Mouse (Mus musculus) liver, embryonic 15.5 days (tissue): Measurements from ENCODE around the gene Akr1b3. TPM values are rescaled to one million over a fixed set of nuclear protein-coding genes. Genes with fewer than 3 reads are reported as not detected.

Source experiments
- ATAC-seq: fragments of 200-750 bp; cut with Nextera tagmentation; 2 replicates; pipeline ENCODE4 v1.8.0; 2017; ENCODE audit warnings: moderate number of reproducible peaks, mild to moderate bottlenecking, moderate library complexity; ENCODE audit not compliant: insufficient read depth
- H3K27ac ChIP-seq: fragments of 300-500 bp; sonication (generic); replicated peaks from 2 replicates; pipeline ENCODE4 v1.5.1; 2015; ENCODE audit warnings: mild to moderate bottlenecking, inconsistent platforms
- H3K27me3 ChIP-seq: fragments of 300-500 bp; sonication (generic); 2 replicates; pipeline ENCODE4 v1.6.1; 2015; ENCODE audit warnings: mild to moderate bottlenecking, inconsistent platforms
- H3K36me3 ChIP-seq: fragments of 300-500 bp; sonication (generic); replicated peaks from 2 replicates; pipeline ENCODE4 v1.6.1; 2015; ENCODE audit warnings: moderate library complexity, mild to moderate bottlenecking, inconsistent platforms
- H3K4me1 ChIP-seq: fragments of 300-500 bp; sonication (generic); replicated peaks from 2 replicates; pipeline ENCODE4 v1.6.1; 2015; ENCODE audit warnings: inconsistent platforms
- H3K4me2 ChIP-seq: fragments of 300-500 bp; sonication (generic); 2 replicates; pipeline ENCODE4 v1.6.1; 2015; ENCODE audit warnings: moderate library complexity, mild to moderate bottlenecking, inconsistent platforms
- H3K4me3 ChIP-seq: fragments of 300-500 bp; sonication (generic); replicated peaks from 2 replicates; pipeline ENCODE4 v1.5.1; 2015; ENCODE audit warnings: mild to moderate bottlenecking, inconsistent platforms
- H3K9ac ChIP-seq: fragments of 300-500 bp; sonication (generic); 2 replicates; pipeline ENCODE4 v1.6.1; 2015; ENCODE audit warnings: moderate library complexity, mild to moderate bottlenecking, inconsistent platforms
- H3K9me3 ChIP-seq: fragments of 300-500 bp; sonication (generic); replicated peaks from 2 replicates; pipeline ENCODE4 v1.6.1; 2016; ENCODE audit warnings: inconsistent platforms
- WGBS: fragments of 180-500 bp; shearing (Covaris S2); methylation state at CpG from one replicate; pipeline ENCODE4 v1.1.7; 2015; ENCODE audit warnings: mixed read lengths; ENCODE audit not compliant: insufficient replicate concordance; 5-methylcytosine and 5-hydroxymethylcytosine counted together
- polyA plus RNA-seq: library from polyadenylated mRNA; unstranded; fragments of >200 nt; fragmentation: Nextera tagmentation; extraction: Ambion mirVana; gene quantifications from 2 replicates; pipeline ENCODE4 v1.2.1, GENCODE M21; 2015

Gene Akr1b3
- polyA plus RNA-seq, 1 experiment from 2014 or later, result 43.5 TPM

- Histone ChIP-seq H3K4me1 (peaks cover 14% of the 10 kb centered on the region), H3K27me3 (no peaks in the 10 kb centered on the region), H3K4me3 (no peak overlapping the region), H3K36me3 (no peaks in the 10 kb centered on the region), H3K4me2 (no peak overlapping the region), H3K9me3 (no peaks in the 10 kb centered on the region), H3K27ac (no peak overlapping the region), H3K9ac (no peak overlapping the region)
- ATAC-seq, result no peak
- WGBS, result 63% methylated on average over 6 of the region's 6 CpGs
Observed at GRCm38 (mm10) chr6:34318636-34319035, 1.4 kb upstream of the Akr1b3 start.

DNA sequence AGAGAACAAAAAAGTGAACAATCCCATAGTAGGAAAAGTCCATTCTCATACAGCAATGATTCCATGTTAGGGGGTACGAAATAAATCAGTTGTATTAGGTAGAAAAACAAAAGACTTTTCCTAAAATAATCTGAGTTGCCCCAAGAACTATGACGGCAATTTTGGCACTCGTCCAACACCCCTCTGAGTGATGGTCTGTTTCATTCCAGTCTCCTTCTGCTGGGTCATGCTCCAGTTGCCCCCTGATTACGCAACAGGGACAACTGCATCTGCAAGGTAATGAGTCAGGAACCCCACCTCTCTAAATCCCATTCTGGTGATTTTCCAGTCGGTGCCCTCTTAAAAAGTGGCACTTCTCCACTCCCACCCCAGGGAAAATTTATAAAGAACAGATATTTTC is 894 bp upstream of the Akr1b3 start:
- ATAC-seq, result no peak
- peak overlapping the region; percentile 68 for H3K4me3 ChIP-seq
- H3K27me3 ChIP-seq, result no peaks in the 10 kb centered on the region
- H3K27ac ChIP-seq, result no peak overlapping the region
- H3K9ac ChIP-seq, result no peak overlapping the region
- peak overlapping the region; percentile 95 for H3K4me2 ChIP-seq
- 40% methylated on average over 5 of the region's 5 CpGs for WGBS
- peaks cover 14% of the 10 kb centered on the region for H3K4me1 ChIP-seq
- no peaks in the 10 kb centered on the region for H3K36me3 ChIP-seq
- H3K9me3 ChIP-seq, result no peaks in the 10 kb centered on the region

DNA sequence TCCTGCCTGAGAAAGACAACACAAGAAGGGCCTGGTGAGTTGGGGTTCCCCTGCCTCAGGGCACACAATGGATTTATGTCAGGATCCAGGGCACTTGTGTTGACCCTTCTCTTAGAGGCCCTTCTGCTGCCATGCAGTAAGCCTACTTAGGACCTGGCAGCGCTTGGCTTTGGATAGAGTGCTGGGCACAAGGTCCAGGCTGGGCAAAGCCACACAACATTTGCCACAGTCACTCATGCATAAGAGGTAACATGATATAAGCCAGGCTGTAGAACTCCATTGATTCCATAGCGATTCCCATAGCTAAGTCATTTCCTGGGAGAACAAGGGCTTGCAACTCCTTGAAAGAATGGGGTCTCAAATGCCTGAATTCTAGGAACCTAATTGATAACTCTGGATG is 3.4 kb downstream of the Akr1b3 start:
- Histone ChIP-seq H3K36me3 (0 out of 2 replicates have a peak, but pooled peaks cover 7% of the 10 kb centered on the region), H3K27me3 (no peaks in the 10 kb centered on the region), H3K9ac (no peak overlapping the region), H3K27ac (no peak overlapping the region), H3K4me3 (no peak overlapping the region), H3K4me1 (peaks cover 14% of the 10 kb centered on the region), H3K4me2 (no peak overlapping the region), H3K9me3 (no peaks in the 10 kb centered on the region)
- ATAC-seq, result no peak
- 80% methylated on average over 2 of the region's 2 CpGs for WGBS

DNA sequence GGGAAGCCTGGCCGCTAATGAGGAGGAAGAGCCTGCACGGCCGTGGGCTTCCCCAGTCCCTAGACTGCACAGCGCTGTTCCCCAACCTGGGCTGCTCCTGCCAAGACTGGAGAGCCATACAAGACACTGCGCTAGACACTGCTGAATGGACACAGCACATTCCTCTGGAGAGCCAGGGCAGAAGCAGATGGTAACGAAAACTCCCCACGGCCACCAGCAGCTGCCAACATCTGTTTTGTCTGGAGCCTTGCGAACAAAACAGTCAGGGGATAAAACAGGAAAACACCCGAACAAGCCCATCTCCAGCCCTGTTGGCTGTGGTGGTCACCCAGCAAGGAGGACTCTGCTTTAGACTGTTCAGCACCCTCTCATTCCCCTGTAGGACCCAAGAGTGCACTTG is 3.9 kb downstream of the Akr1b3 start:
- WGBS, result 83% methylated on average over 9 of the region's 9 CpGs

GRCm38 (mm10) chr6:34310023-34310595 is 7.2 kb downstream of the Akr1b3 start:
- no peak for ATAC-seq
- WGBS, result 77% methylated on average over 11 of the region's 11 CpGs
- no peaks in the 10 kb centered on the region for H3K27me3 ChIP-seq

More for the DNA sequence above, 3.9 kb downstream of the Akr1b3 start:
- H3K4me2 ChIP-seq, result no peak overlapping the region
- H3K27me3 ChIP-seq, result no peaks in the 10 kb centered on the region
- no peak overlapping the region for H3K27ac ChIP-seq
- H3K9me3 ChIP-seq, result no peaks in the 10 kb centered on the region
- H3K4me3 ChIP-seq, result no peak overlapping the region
- ATAC-seq, result no peak
- H3K9ac ChIP-seq, result no peak overlapping the region
- peaks cover 14% of the 10 kb centered on the region for H3K4me1 ChIP-seq
- 0 out of 2 replicates have a peak, but pooled peaks cover 7% of the 10 kb centered on the region for H3K36me3 ChIP-seq

DNA sequence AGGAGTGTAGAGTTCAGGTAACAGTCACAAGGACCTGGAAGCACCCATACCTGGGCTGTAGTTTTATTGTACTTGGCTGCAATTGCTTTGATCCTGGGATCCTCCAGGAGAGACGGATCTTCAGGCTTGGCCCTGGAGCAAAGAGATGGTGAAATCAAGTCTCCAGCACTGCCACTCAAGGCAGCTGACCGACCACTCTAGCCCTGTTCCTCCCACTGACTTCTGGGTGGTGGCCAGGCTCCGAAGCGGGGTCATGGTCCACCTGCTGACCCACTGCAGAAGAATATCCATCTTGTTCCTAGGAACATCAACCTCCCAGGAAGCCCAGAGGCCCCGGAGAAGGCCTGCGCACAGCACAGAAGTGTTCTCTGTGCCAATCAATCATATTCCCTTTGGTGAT is 7.8 kb downstream of the Akr1b3 start:
- no peaks in the 10 kb centered on the region for H3K9me3 ChIP-seq

More at GRCm38 (mm10) chr6:34310023-34310595, 7.2 kb downstream of the Akr1b3 start:
- Histone ChIP-seq H3K36me3 (0 out of 2 replicates have a peak, but pooled peaks cover 7% of the 10 kb centered on the region), H3K4me3 (no peak overlapping the region), H3K4me2 (no peak overlapping the region), H3K4me1 (no peaks in the 10 kb centered on the region), H3K9me3 (no peaks in the 10 kb centered on the region), H3K9ac (no peak overlapping the region), H3K27ac (no peak overlapping the region)

DNA sequence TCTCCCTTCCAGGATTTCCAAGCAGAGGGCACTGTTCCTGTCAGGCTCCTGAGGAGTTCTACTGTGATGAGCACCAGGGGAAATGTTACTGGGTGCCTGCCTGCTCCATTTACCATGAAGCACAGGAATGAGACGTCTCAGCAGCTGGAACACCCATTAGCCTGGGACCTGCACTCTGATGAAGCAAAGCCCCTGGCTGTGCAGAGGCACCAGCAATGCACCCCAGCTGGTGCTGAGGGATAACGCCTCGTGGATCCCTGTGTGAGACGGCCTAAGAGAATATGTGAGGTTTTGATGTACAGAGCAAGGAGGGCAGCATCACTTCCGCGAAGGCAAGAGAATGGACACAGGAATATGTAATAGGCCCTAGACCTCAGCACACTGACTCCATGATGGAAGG is 10.5 kb downstream of the Akr1b3 start:
- Histone ChIP-seq H3K27me3 (no peaks in the 10 kb centered on the region), H3K4me2 (no peak overlapping the region), H3K4me1 (0 out of 2 replicates have a peak, but pooled peaks cover 5% of the 10 kb centered on the region), H3K4me3 (no peak overlapping the region), H3K36me3 (0 out of 2 replicates have a peak, but pooled peaks cover 7% of the 10 kb centered on the region), H3K27ac (no peak overlapping the region), H3K9me3 (no peaks in the 10 kb centered on the region), H3K9ac (no peak overlapping the region)
- no peak for ATAC-seq
- 72% methylated on average over 6 of the region's 6 CpGs for WGBS

More for the DNA sequence above, 7.8 kb downstream of the Akr1b3 start:
- no peak overlapping the region for H3K9ac ChIP-seq
- no peaks in the 10 kb centered on the region for H3K27me3 ChIP-seq
- H3K4me2 ChIP-seq, result no peak overlapping the region
- 83% methylated on average over 6 of the region's 6 CpGs for WGBS
- 0 out of 2 replicates have a peak, but pooled peaks cover 7% of the 10 kb centered on the region for H3K36me3 ChIP-seq
- H3K4me3 ChIP-seq, result no peak overlapping the region
- ATAC-seq, result no peak
- no peak overlapping the region for H3K27ac ChIP-seq
- 0 out of 2 replicates have a peak, but pooled peaks cover 5% of the 10 kb centered on the region for H3K4me1 ChIP-seq

DNA sequence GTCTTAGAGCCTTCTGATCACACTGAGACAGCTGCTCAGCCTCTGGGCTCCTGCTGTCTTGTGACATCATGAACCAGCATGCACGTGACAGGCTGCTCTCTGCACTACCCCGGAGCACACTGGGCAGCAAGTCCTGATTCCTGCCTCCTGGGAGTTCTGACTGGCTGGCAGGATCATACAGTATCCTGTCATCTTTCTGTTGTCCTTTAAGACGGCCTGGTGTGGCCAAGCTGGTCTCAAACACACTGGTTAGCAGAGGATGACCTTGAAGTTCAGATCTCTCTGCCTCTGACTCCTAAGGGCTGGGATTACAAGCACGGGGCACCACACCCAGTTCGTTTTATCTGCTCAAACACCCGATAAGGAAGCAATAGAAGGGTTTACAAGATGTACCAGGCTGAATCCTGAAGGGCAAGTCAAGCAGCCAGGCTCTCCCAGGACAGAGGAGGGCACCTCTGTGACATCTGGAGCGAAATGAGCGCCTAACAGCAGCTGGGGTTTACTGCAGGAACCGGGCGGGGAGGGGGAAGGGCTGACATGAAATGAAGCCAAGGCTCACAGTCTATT is 12.5 kb downstream of the Akr1b3 start:
- no peak for ATAC-seq
- Histone ChIP-seq H3K4me3 (no peak overlapping the region), H3K27me3 (no peaks in the 10 kb centered on the region), H3K9ac (no peak overlapping the region), H3K4me1 (0 out of 2 replicates have a peak, but pooled peaks cover 5% of the 10 kb centered on the region), H3K27ac (no peak overlapping the region), H3K9me3 (no peaks in the 10 kb centered on the region), H3K36me3 (0 out of 2 replicates have a peak, but pooled peaks cover 7% of the 10 kb centered on the region), H3K4me2 (no peak overlapping the region)
- 48% methylated on average over 10 of the region's 10 CpGs for WGBS

GRCm38 (mm10) chr6:34297055-34297454 is 20.2 kb downstream of the Akr1b3 start:
- WGBS, result 73% methylated on average over 3 of the region's 3 CpGs
- H3K27me3 ChIP-seq, result no peaks in the 10 kb centered on the region
- no peak for ATAC-seq
- no peaks in the 10 kb centered on the region for H3K9me3 ChIP-seq
- no peak overlapping the region for H3K4me3 ChIP-seq
- H3K4me2 ChIP-seq, result no peak overlapping the region
- no peaks in the 10 kb centered on the region for H3K4me1 ChIP-seq
- no peak overlapping the region for H3K27ac ChIP-seq
- no peaks in the 10 kb centered on the region for H3K36me3 ChIP-seq
- no peak overlapping the region for H3K9ac ChIP-seq

DNA sequence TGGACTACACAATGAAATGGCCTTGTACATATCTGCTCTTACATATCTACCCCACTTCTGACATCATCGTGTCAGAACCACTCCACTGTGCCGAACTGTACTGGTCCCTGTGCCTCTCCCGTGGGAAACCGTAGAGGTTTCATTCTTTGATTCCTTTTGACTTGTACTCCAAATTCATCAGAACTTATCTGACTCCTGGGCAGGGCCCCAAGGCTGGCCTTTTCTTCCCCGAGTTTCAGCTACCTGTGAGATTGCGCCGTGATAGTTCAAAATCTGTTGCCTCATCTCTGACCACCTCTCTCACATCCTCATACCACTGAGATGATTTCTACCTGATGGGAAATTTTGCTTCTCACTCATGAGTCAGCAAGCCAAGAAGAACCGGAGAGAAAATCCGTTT is 21.8 kb downstream of the Akr1b3 start:
- WGBS, result 74% methylated on average over 9 of the region's 9 CpGs
- Histone ChIP-seq H3K27ac (no peak overlapping the region), H3K4me3 (no peak overlapping the region), H3K36me3 (no peaks in the 10 kb centered on the region), H3K4me2 (no peak overlapping the region), H3K27me3 (peaks cover 3% of the 10 kb centered on the region; the same call in 1 of the 2 replicates), H3K9me3 (no peaks in the 10 kb centered on the region), H3K4me1 (no peaks in the 10 kb centered on the region), H3K9ac (no peak overlapping the region)
- ATAC-seq, result no peak

GRCm38 (mm10) chr6:34292882-34293487 is 24.3 kb downstream of the Akr1b3 start:
- Histone ChIP-seq H3K9ac (no peak overlapping the region), H3K9me3 (no peaks in the 10 kb centered on the region), H3K4me2 (no peak overlapping the region), H3K4me3 (no peak overlapping the region), H3K4me1 (no peaks in the 10 kb centered on the region), H3K27ac (no peak overlapping the region), H3K36me3 (no peaks in the 10 kb centered on the region), H3K27me3 (peaks cover 3% of the 10 kb centered on the region; the same call in 1 of the 2 replicates)
- WGBS, result 21% methylated on average over 9 of the region's 9 CpGs
- no peak for ATAC-seq
